Mouse (Mus musculus) R1 (cell line): ENCODE measurements around the gene Abl1.

ENCODE experiments used
- DNase-seq: peaks from one replicate; pipeline ENCODE4 v3.0.0-alpha.2; 2018; ENCODE audit warnings: low read depth, low spot score

The Abl1 gene

DNA sequence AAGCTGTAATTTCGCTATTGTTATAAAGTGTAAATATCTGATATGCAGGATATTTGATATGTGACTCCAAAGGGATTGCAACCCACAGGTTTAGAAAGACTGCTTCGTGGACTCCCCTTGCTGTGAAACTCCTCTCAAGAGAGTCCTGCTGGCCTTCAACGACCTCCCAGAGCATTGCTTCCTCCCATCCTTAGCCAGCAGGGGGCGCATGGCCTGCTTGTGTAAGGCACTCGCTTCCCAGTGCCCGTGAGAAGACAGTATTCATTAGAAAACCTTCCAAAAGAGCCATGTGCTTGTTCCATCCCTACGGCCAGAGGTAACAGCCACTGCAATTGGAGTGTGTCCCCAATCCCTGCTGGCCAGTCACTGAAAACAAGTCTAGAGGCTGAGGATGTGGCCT is 98.9 kb downstream of the Abl1 start:
- peak; percentile 79 for DNase-seq

DNA sequence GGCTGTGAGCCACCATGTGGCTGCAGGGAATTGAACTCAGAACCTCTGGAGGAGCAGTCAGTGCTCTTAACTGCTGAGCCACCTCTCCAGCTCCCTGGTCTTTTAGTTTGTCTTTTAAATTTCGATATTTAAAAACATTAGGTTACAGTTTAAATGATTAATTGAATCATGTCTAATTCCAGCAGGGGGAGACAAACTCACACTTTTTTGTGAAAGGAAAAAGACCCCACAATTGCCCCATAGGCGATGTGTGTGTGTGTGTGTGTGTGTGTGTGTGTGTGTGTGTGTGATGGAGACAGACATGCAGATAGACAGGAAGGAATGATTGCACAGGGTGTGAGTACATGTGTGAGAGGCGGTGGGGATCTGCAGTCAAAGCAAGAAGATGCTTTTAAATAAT is 100.1 kb downstream of the Abl1 start:
- no peak for DNase-seq

- no peak for DNase-seq
Observed at GRCm38 (mm10) chr2:31789215-31789614, 101.0 kb downstream of the Abl1 start.

DNA sequence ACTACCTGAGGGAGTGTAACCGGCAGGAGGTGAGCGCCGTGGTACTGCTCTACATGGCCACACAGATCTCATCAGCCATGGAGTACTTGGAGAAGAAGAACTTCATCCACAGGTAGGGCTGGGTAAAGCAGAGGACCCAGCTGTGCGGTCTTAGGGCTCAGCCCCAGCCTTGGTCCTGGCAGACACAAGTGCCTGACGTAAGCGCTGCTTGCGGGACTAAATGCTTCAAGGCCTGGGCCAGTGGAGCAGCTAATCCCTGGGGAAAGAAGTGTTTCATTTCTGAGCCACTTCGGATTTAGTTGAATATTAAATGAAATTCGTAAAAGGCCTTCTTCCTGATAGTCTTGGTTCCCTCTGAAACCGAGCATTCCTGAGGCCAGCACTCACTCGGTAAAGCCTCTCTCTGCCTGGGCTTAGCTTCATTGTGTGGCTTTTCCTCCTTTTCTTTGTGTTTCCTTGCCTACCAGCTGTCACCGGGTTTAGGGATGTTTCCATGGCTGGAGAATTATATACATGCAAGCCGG is 102.6 kb downstream of the Abl1 start:
- no peak for DNase-seq

- DNase-seq, result no peak
Observed at GRCm38 (mm10) chr2:31791260-31791659, 103.1 kb downstream of the Abl1 start.

GRCm38 (mm10) chr2:31792611-31793010 is 104.4 kb downstream of the Abl1 start:
- DNase-seq, result no peak

DNA sequence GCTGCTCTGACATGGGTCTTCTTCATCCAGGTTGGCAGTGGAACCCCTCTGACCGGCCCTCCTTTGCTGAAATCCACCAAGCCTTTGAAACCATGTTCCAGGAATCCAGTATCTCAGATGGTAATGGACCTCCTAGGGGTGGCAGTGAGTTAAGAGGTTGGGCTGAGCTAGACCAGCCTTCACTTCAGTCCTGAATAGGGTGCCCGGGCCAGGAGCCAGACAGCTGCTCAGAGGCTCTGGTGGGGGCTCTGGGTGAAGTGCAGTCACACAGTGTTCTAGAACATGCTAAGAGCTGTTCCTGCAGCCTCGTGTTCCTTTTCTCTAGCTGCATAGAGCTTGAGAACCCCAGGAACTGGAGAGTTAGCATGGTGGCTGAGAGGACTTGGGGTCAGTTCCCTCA is 108.8 kb downstream of the Abl1 start:
- no peak for DNase-seq

- no peak for DNase-seq
Observed at GRCm38 (mm10) chr2:31801416-31801815, 113.2 kb downstream of the Abl1 start.

- no peak for DNase-seq
Observed at GRCm38 (mm10) chr2:31802811-31803210, 114.6 kb downstream of the Abl1 start.

DNA sequence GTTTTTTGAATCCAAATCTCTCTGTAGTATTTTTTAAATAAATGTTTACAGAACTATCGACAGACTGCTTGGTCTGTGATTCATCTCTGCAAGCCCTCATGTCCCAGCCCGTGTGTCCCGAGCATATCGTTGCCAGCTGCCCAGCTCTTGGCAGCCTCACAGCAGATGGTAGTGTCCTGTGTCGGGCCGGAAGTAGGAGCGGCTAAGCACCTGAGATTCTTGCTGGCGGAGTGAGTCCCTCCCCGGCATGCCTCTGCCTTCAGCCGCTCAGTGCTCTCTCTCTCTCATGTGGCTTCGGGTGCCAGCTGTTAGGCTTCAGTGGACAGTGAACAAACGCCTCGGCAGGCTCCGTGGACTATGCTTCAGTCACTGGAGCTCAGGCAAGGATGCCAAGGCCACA is 115.3 kb downstream of the Abl1 start:
- no peak for DNase-seq

GRCm38 (mm10) chr2:31806639-31807382 is 118.6 kb downstream of the Abl1 start:
- DNase-seq, result no peak

DNA sequence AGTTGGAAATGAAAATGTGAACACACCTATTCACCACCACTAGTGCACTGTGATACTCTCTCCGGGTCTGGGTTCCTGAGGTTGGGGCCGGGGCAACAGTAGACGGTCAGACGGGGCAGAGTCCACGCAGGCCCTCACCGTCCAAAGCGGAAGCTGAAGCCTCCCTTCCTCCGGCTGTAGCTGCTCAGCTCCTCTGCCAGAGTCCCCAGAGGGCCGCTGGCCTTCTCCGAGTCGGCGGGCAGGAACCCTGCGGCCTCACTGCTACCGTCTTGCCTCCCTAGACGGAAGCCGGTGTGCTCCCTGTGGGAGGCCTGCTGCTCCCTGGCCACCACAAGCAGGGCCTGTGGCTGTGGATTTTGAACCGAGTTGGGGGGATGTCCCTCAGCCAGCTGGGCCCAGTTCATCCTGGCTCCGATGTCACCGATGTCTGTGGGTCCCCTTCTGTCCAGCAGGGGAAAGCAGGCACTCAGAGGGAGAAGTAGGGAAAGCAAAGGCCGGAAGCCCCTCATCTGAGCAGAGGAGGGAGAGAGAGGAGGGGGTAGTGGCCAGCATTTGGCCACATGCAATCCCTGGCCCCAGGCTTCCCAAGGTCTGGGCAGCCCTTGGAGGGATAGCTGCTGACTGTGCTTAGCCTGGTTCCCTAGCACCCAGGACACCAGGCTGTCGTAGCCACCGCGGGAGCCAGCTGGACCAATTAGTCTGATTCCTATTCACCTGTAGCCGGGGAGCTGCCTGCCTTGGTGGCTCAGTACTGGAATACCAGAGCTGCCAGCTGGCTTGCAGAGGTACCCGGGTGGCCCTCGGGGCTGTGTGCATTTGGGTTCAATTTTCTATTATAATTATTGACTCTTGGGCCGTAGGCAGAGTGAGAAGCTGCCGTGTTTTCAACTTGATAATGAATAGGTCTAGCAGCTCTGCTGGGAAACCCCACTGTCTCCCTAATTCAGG is 120.5 kb downstream of the Abl1 start:
- DNase-seq, result no peak

GRCm38 (mm10) chr2:31809358-31809740 is 121.2 kb downstream of the Abl1 start:
- DNase-seq, result no peak

DNA sequence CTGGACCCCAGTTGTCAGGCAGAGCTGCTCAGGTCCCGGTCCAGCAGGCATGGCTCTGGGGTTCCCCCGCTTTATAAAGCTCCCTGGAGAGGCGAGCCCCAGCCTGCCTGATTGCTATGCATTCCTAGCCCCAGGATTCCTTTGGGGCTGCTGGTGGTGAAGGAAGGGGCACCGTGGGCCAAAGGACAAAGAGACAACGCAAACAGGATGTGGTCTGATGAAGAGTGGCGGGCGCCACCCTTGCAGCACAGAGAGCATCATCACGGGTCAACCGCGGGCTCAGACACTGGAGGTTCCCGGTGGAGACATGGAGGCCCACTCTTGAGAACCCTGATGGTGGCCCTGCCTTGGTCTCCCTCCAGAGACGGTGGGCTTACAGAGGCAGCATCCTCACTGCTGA is 122.3 kb downstream of the Abl1 start, which contains the start of gene Qrfp:
Gene Qrfp (minus strand): TSS at position 137 of the 400 bp plus-strand sequence.
- DNase-seq, result no peak

- DNase-seq, result no peak
Observed at GRCm38 (mm10) chr2:31811086-31811958, 123.1 kb downstream of the Abl1 start.

GRCm38 (mm10) chr2:31813641-31814040 is 125.5 kb downstream of the Abl1 start:
- no peak for DNase-seq

DNA sequence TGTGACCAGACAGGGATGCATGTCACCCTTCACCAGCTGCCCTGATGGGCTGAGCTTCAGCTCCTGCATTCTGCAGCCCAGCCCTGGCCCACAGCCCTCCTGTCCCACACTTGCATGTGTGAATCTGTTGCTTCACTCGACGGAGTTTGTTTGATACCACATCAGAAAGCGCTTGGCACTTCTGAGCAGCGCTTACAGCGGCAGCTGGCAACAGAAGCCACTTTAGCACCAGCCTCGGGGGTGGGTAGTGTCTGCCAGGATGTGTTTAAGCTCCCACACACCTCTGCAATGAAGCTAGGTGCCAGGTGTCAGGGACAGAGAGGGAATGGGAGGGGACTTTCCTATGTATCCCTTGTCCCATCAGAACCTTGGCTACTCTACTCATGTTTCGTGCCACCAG is 126.5 kb downstream of the Abl1 start:
- DNase-seq, result no peak

GRCm38 (mm10) chr2:31815367-31815766 is 127.2 kb downstream of the Abl1 start:
- DNase-seq, result peak; percentile 71

GRCm38 (mm10) chr2:31822524-31823371 is 134.6 kb downstream of the Abl1 start:
- peak; percentile 30 for DNase-seq

GRCm38 (mm10) chr2:31823933-31824730 is 136.0 kb downstream of the Abl1 start:
- peak; percentile 52 for DNase-seq
